Mouse (Mus musculus) neural tube, embryonic 12.5 days (tissue): ENCODE measurements at regions not wholly inside any gene's neighbourhood (a gene's known extent, or its start where the extent isn't known, plus 50 kb on each side); places are given as distances from the start of the nearest gene placed in this dataset.
A peak's percentile ranks its signal among the peaks of the same experiment; 100 is the strongest.

ENCODE experiments used
- ATAC-seq: fragments of 200-750 bp; cut with Nextera tagmentation; 2 replicates; pipeline ENCODE4 v1.8.0; 2017; ENCODE audit warnings: low read depth, mild to moderate bottlenecking, moderate TSS enrichment, moderate library complexity; ENCODE audit not compliant: low FRiP score
- H3K27ac ChIP-seq: fragments of 300-500 bp; sonication (generic); 2 replicates; pipeline ENCODE4 v1.5.1; 2016
- H3K27me3 ChIP-seq: fragments of 300-500 bp; sonication (generic); replicated peaks from 2 replicates; pipeline ENCODE4 v1.6.1; 2016; ENCODE audit warnings: mild to moderate bottlenecking
- H3K36me3 ChIP-seq: fragments of 300-500 bp; sonication (generic); 2 replicates; pipeline ENCODE4 v1.6.1; 2016; ENCODE audit warnings: mild to moderate bottlenecking
- H3K4me1 ChIP-seq: fragments of 300-500 bp; sonication (generic); 2 replicates; pipeline ENCODE4 v1.6.1; 2016
- H3K4me2 ChIP-seq: fragments of 300-500 bp; sonication (generic); replicated peaks from 2 replicates; pipeline ENCODE4 v1.6.1; 2016; ENCODE audit warnings: mild to moderate bottlenecking
- H3K4me3 ChIP-seq: fragments of 300-500 bp; sonication (generic); 2 replicates; pipeline ENCODE4 v1.5.1; 2016
- H3K9ac ChIP-seq: fragments of 300-500 bp; sonication (generic); 2 replicates; pipeline ENCODE4 v1.6.1; 2016; ENCODE audit warnings: mild to moderate bottlenecking
- H3K9me3 ChIP-seq: fragments of 300-500 bp; sonication (generic); 2 replicates; pipeline ENCODE4 v1.6.1; 2016; ENCODE audit warnings: mild to moderate bottlenecking
- WGBS: fragments of 180-500 bp; shearing (Covaris S2); methylation state at CpG from one replicate; pipeline ENCODE4 v1.1.7; 2016; 5-methylcytosine and 5-hydroxymethylcytosine counted together

GRCm38 (mm10) chr9:120843753-120844152, 85.3 kb upstream of the Ctnnb1 start:
- Histone ChIP-seq H3K36me3 (no peaks in the 10 kb centered on the region), H3K9me3 (no peaks in the 10 kb centered on the region), H3K4me1 (no peaks in the 10 kb centered on the region), H3K9ac (no peak overlapping the region), H3K4me2 (no peak overlapping the region), H3K27ac (no peak overlapping the region), H3K27me3 (no peaks in the 10 kb centered on the region), H3K4me3 (no peak overlapping the region)
- WGBS = 64% methylated on average over 8 of the region's 8 CpGs
- ATAC-seq = no peak

- H3K36me3 ChIP-seq = no peaks in the 10 kb centered on the region
- no peak overlapping the region for H3K27ac ChIP-seq
- no peaks in the 10 kb centered on the region for H3K27me3 ChIP-seq
- ATAC-seq = no peak
- H3K4me1 ChIP-seq = no peaks in the 10 kb centered on the region
- no peak overlapping the region for H3K9ac ChIP-seq
- no peaks in the 10 kb centered on the region for H3K9me3 ChIP-seq
- WGBS = 83% methylated on average over 10 of the region's 10 CpGs
- H3K4me3 ChIP-seq = no peak overlapping the region
- H3K4me2 ChIP-seq = no peak overlapping the region
These were observed 83.5 kb upstream of the Ctnnb1 start for GRCm38 (mm10) chr9:120845538-120845937.

- H3K9me3 ChIP-seq = no peaks in the 10 kb centered on the region
- H3K27ac ChIP-seq = no peak overlapping the region
- WGBS = 89% methylated on average over 5 of the region's 5 CpGs
- no peaks in the 10 kb centered on the region for H3K27me3 ChIP-seq
- no peaks in the 10 kb centered on the region for H3K36me3 ChIP-seq
- no peak overlapping the region for H3K4me2 ChIP-seq
- no peak overlapping the region for H3K4me3 ChIP-seq
- no peaks in the 10 kb centered on the region for H3K4me1 ChIP-seq
- no peak overlapping the region for H3K9ac ChIP-seq
- ATAC-seq = no peak
These were observed 81.4 kb upstream of the Ctnnb1 start for GRCm38 (mm10) chr9:120847649-120848048.

- WGBS = 76% methylated on average over 2 of the region's 2 CpGs
- Histone ChIP-seq H3K9ac (no peak overlapping the region), H3K27me3 (no peaks in the 10 kb centered on the region), H3K36me3 (no peaks in the 10 kb centered on the region), H3K4me3 (no peak overlapping the region), H3K9me3 (no peaks in the 10 kb centered on the region), H3K4me2 (no peak overlapping the region), H3K27ac (no peak overlapping the region), H3K4me1 (no peaks in the 10 kb centered on the region)
- no peak for ATAC-seq
These were observed 80.1 kb upstream of the Ctnnb1 start for GRCm38 (mm10) chr9:120848962-120849361.

- Histone ChIP-seq H3K4me3 (no peak overlapping the region), H3K4me2 (no peak overlapping the region), H3K36me3 (no peaks in the 10 kb centered on the region), H3K9me3 (no peaks in the 10 kb centered on the region), H3K27ac (no peak overlapping the region), H3K27me3 (no peaks in the 10 kb centered on the region), H3K9ac (no peak overlapping the region), H3K4me1 (no peaks in the 10 kb centered on the region)
- WGBS = 67% methylated on average over 5 of the region's 5 CpGs
- no peak for ATAC-seq
These were observed 78.9 kb upstream of the Ctnnb1 start for GRCm38 (mm10) chr9:120850092-120850491.

GRCm38 (mm10) chr9:120851914-120852313, 77.1 kb upstream of the Ctnnb1 start:
- no peak overlapping the region for H3K4me3 ChIP-seq
- no peaks in the 10 kb centered on the region for H3K36me3 ChIP-seq
- ATAC-seq = no peak
- no peak overlapping the region for H3K4me2 ChIP-seq
- H3K27ac ChIP-seq = no peak overlapping the region
- H3K4me1 ChIP-seq = no peaks in the 10 kb centered on the region
- no peaks in the 10 kb centered on the region for H3K9me3 ChIP-seq
- no peak overlapping the region for H3K9ac ChIP-seq
- 89% methylated on average over 5 of the region's 5 CpGs for WGBS
- H3K27me3 ChIP-seq = no peaks in the 10 kb centered on the region

GRCm38 (mm10) chr9:120852572-120852971, 76.4 kb upstream of the Ctnnb1 start:
- Histone ChIP-seq H3K4me3 (no peak overlapping the region), H3K4me1 (no peaks in the 10 kb centered on the region), H3K4me2 (no peak overlapping the region), H3K9me3 (no peaks in the 10 kb centered on the region), H3K9ac (no peak overlapping the region), H3K27ac (no peak overlapping the region), H3K36me3 (no peaks in the 10 kb centered on the region), H3K27me3 (no peaks in the 10 kb centered on the region)
- 75% methylated on average over 6 of the region's 6 CpGs for WGBS
- no peak for ATAC-seq

GRCm38 (mm10) chr9:120853032-120853597, 75.9 kb upstream of the Ctnnb1 start:
- WGBS = 88% methylated on average over 8 of the region's 8 CpGs
- no peaks in the 10 kb centered on the region for H3K4me1 ChIP-seq
- no peaks in the 10 kb centered on the region for H3K36me3 ChIP-seq
- no peak overlapping the region for H3K4me2 ChIP-seq
- ATAC-seq = no peak
- no peak overlapping the region for H3K4me3 ChIP-seq
- H3K9me3 ChIP-seq = no peaks in the 10 kb centered on the region
- H3K27me3 ChIP-seq = no peaks in the 10 kb centered on the region
- no peak overlapping the region for H3K9ac ChIP-seq
- H3K27ac ChIP-seq = no peak overlapping the region

GRCm38 (mm10) chr9:120854351-120854750, 74.7 kb upstream of the Ctnnb1 start:
- ATAC-seq = no peak
- Histone ChIP-seq H3K27me3 (no peaks in the 10 kb centered on the region), H3K4me2 (no peak overlapping the region), H3K9me3 (no peaks in the 10 kb centered on the region), H3K36me3 (no peaks in the 10 kb centered on the region), H3K4me3 (no peak overlapping the region), H3K4me1 (0 out of 2 replicates have a peak, but pooled peaks cover 3% of the 10 kb centered on the region), H3K27ac (no peak overlapping the region), H3K9ac (no peak overlapping the region)
- 67% methylated on average over 7 of the region's 7 CpGs for WGBS

GRCm38 (mm10) chr9:120855293-120856050, 73.5 kb upstream of the Ctnnb1 start:
- no peak overlapping the region for H3K27ac ChIP-seq
- H3K4me2 ChIP-seq = no peak overlapping the region
- no peak overlapping the region for H3K9ac ChIP-seq
- no peak overlapping the region for H3K4me3 ChIP-seq
- 0 out of 2 replicates have a peak, but pooled peaks cover 3% of the 10 kb centered on the region for H3K4me1 ChIP-seq
- no peaks in the 10 kb centered on the region for H3K36me3 ChIP-seq
- H3K27me3 ChIP-seq = no peaks in the 10 kb centered on the region
- no peaks in the 10 kb centered on the region for H3K9me3 ChIP-seq
- WGBS = 47% methylated on average over 3 of the region's 3 CpGs
- ATAC-seq = no peak

- Histone ChIP-seq H3K9me3 (no peaks in the 10 kb centered on the region), H3K9ac (no peak overlapping the region), H3K27ac (no peak overlapping the region), H3K4me1 (peaks cover 14% of the 10 kb centered on the region), H3K27me3 (no peaks in the 10 kb centered on the region), H3K4me3 (no peak overlapping the region), H3K36me3 (no peaks in the 10 kb centered on the region), H3K4me2 (no peak overlapping the region)
- 92% methylated on average over 6 of the region's 6 CpGs for WGBS
- no peak for ATAC-seq
These were observed 71.0 kb upstream of the Ctnnb1 start for GRCm38 (mm10) chr9:120857849-120858510.

GRCm38 (mm10) chr9:120860969-120861595, 67.9 kb upstream of the Ctnnb1 start:
- WGBS = 37% methylated on average over 8 of the region's 8 CpGs
- Histone ChIP-seq H3K9me3 (no peaks in the 10 kb centered on the region), H3K4me2 (no peak overlapping the region), H3K4me1 (peaks cover 16% of the 10 kb centered on the region), H3K27me3 (0 out of 2 replicates have a peak, but pooled peaks cover 6% of the 10 kb centered on the region), H3K9ac (no peak overlapping the region), H3K4me3 (no peak overlapping the region), H3K27ac (no peak overlapping the region), H3K36me3 (no peaks in the 10 kb centered on the region)
- ATAC-seq = peak; percentile 54
